Mouse (Mus musculus) 416B (cell line): ENCODE data around the gene Hoxd3.

ENCODE experiments used
- DNase-seq: peaks from one replicate; pipeline ENCODE4 v3.0.0; 2011; ENCODE audit warnings: low read depth

Hoxd3 gene

GRCm38 (mm10) chr2:74679596-74679971 is 32.1 kb upstream of the Hoxd3 start:
- DNase-seq, result no peak

- no peak for DNase-seq
Observed at GRCm38 (mm10) chr2:74679980-74680379, 31.7 kb upstream of the Hoxd3 start.

GRCm38 (mm10) chr2:74680561-74681398 is 30.9 kb upstream of the Hoxd3 start:
- no peak for DNase-seq

GRCm38 (mm10) chr2:74681594-74682531 is 29.9 kb upstream of the Hoxd3 start:
- no peak for DNase-seq

- DNase-seq, result no peak
Observed at GRCm38 (mm10) chr2:74682796-74683195, 28.9 kb upstream of the Hoxd3 start.

GRCm38 (mm10) chr2:74683471-74683951 is 28.2 kb upstream of the Hoxd3 start:
- no peak for DNase-seq

GRCm38 (mm10) chr2:74684106-74684505 is 27.6 kb upstream of the Hoxd3 start:
- DNase-seq, result no peak

- DNase-seq, result no peak
Observed at GRCm38 (mm10) chr2:74685059-74685603, 26.6 kb upstream of the Hoxd3 start.

- DNase-seq, result peak; percentile 42
Observed at GRCm38 (mm10) chr2:74686301-74686987, 25.3 kb upstream of the Hoxd3 start.

GRCm38 (mm10) chr2:74686988-74687697 is 24.6 kb upstream of the Hoxd3 start:
- DNase-seq, result no peak

- DNase-seq, result no peak
Observed at GRCm38 (mm10) chr2:74687698-74688555, 23.8 kb upstream of the Hoxd3 start.

GRCm38 (mm10) chr2:74688795-74689573 is 22.7 kb upstream of the Hoxd3 start:
- DNase-seq, result no peak

GRCm38 (mm10) chr2:74689574-74690337 is 22.0 kb upstream of the Hoxd3 start:
- DNase-seq, result no peak

GRCm38 (mm10) chr2:74690338-74690716 is 21.4 kb upstream of the Hoxd3 start:
- no peak for DNase-seq

- DNase-seq, result no peak
Observed at GRCm38 (mm10) chr2:74691022-74691951, 20.4 kb upstream of the Hoxd3 start, which contains the start of gene Hoxd10. Gene Hoxd10 (plus strand): TSS chr2:74691924.

GRCm38 (mm10) chr2:74691995-74692807 is 19.5 kb upstream of the Hoxd3 start:
- DNase-seq, result no peak
